Mouse (Mus musculus) small intestine, adult 2 months (tissue): Measurements from ENCODE around the gene Asb2. TPM values are rescaled to one million over a fixed set of nuclear protein-coding genes. Genes with fewer than 3 reads are reported as not detected.

ENCODE experiments used
- H3K27ac ChIP-seq: fragments of 200-500 bp; 2 replicates; pipeline ENCODE4 v1.5.1; 2012; ENCODE audit warnings: low read depth, low read length, control low read depth, inconsistent platforms; ENCODE audit not compliant: insufficient read depth
- H3K27me3 ChIP-seq: fragments of 200-500 bp; 2 replicates; pipeline ENCODE4 v1.6.1; 2012; ENCODE audit warnings: mild to moderate bottlenecking, moderate library complexity, low read length, inconsistent platforms; ENCODE audit not compliant: control insufficient read depth, insufficient read depth
- H3K36me3 ChIP-seq: fragments of 200-500 bp; 2 replicates; pipeline ENCODE4 v1.6.1; 2012; ENCODE audit warnings: mild to moderate bottlenecking, low read length, control low read depth, inconsistent platforms; ENCODE audit not compliant: control insufficient read depth, insufficient read depth
- H3K4me1 ChIP-seq: fragments of 200-500 bp; 2 replicates; pipeline ENCODE4 v1.6.1; 2012; ENCODE audit warnings: low read length, inconsistent platforms, mixed read lengths; ENCODE audit not compliant: control insufficient read depth, insufficient read depth, insufficient read length
- H3K4me3 ChIP-seq: fragments of 200-500 bp; 2 replicates; pipeline ENCODE4 v1.5.1; 2012; ENCODE audit warnings: low read depth, mild to moderate bottlenecking, control low read depth, inconsistent platforms, low read length, moderate library complexity
- CTCF ChIP-seq: fragments of 200-500 bp; IDR thresholded peaks from 2 replicates; pipeline ENCODE4 v1.5.1; 2012; ENCODE audit warnings: low read depth, mild to moderate bottlenecking, control low read depth, inconsistent platforms, low read length, moderate library complexity, mixed read lengths; ENCODE audit not compliant: insufficient replicate concordance, insufficient read length; ENCODE audit errors: extremely low read depth
- POLR2A ChIP-seq: fragments of 200-500 bp; IDR thresholded peaks from 2 replicates; pipeline ENCODE4 v1.6.1; 2012; ENCODE audit warnings: low read depth, mild to moderate bottlenecking, control low read depth, inconsistent platforms, low read length, moderate library complexity
- WGBS: fragments of 180-500 bp; shearing (Covaris S2); methylation state at CpG from one replicate; pipeline ENCODE4 v1.1.7; 2018; 5-methylcytosine and 5-hydroxymethylcytosine counted together
- polyA plus RNA-seq: library from polyadenylated mRNA; depleted of rRNA; stranded (reverse); fragments of >200 nt; gene quantifications from 2 replicates; pipeline ENCODE4 v1.2.3, GENCODE M21; 2012

Gene Asb2
- polyA plus RNA-seq, 1 experiment, result 106 TPM

DNA sequence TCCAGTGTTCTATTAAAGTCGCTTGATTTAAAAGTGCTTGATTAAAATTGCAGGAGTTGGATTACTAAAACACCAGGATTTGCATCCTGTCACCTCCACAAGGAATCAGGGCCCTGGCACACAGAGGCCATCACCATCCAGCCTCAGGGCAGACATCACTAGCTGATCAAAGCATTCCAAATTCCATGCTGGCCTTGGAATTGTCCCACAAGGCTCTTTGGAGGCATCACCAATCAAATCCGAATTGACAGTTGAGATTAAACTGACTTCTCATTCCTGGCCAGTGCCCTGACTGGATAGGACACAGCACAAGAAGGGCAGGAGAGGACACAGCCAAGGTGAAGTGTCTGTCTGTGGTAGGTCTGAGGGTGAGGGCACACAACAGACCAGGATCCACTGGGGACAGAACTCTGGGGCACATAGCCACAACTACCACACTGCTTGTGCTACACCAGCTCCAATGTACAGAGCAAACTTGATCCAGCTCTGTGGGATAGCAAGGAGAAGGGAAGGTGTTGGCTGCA is 45.0 kb downstream of the Asb2 start, which contains the start of gene Fam181a:
TSS of gene Fam181a (plus strand) at position 232 of the 524 bp plus-strand sequence.
- WGBS, result 71% methylated on average over 2 of the region's 2 CpGs
- TF ChIP-seq CTCF (no peak), POLR2A (no peak)
- Histone ChIP-seq H3K27ac (no peak within 1 kb of the TSS), H3K4me3 (no peak within 1 kb of the TSS), H3K27me3 (no peaks in the 10 kb centered on the region), H3K36me3 (no peaks in the 10 kb centered on the region), H3K4me1 (no peaks in the 10 kb centered on the region)

DNA sequence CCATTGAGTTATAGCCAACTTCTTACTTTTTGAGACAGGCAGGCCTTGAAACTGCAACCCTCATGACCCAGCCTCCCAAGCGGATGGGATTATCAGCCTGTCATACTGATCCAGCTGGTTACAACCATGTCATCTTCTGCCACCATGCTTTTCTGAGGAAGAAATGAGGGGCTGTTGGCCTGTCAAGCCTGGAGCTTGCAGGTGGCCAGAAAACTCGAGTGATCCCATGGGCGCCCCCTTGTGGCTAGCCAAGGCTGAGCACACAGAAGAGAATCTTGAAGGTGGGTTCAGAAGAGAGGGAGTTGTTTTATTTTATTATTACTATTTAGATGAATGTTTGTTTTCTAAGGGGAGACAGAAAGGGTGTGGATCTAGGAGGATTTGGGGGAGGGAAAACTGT is 49.1 kb downstream of the Asb2 start:
- Histone ChIP-seq H3K27ac (no peak overlapping the region), H3K4me1 (no peaks in the 10 kb centered on the region), H3K27me3 (no peaks in the 10 kb centered on the region), H3K4me3 (no peak overlapping the region), H3K36me3 (no peaks in the 10 kb centered on the region)
- TF ChIP-seq POLR2A, result no peak
- TF ChIP-seq CTCF, result peak; percentile 64; the same call in 1 of the 2 replicates
- 29% methylated on average over 3 of the region's 3 CpGs for WGBS

DNA sequence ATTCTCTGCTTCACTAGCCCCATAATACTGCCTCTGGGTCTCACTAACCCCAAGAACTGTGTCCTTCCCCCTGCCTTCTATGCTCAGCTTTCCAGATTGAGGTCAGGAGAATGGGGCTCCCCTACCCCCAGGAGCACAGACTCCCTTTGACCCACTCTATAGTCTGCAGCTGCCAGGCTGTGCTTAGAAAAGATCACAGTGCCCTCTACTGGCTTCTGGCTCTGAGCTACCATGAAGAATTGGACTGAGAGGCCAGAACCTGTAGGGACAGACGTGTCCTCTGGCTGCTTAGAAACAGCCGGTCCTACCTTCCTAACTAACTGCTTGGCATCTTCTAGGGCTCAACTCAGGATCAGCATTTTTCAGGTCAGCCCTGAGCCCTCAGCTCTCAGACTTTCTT is 49.6 kb downstream of the Asb2 start:
- H3K27me3 ChIP-seq, result no peaks in the 10 kb centered on the region
- no peak for TF ChIP-seq POLR2A
- WGBS, result 39% methylated on average over 2 of the region's 2 CpGs
- H3K4me3 ChIP-seq, result no peak overlapping the region
- H3K27ac ChIP-seq, result no peak overlapping the region
- H3K4me1 ChIP-seq, result no peaks in the 10 kb centered on the region
- no peaks in the 10 kb centered on the region for H3K36me3 ChIP-seq

DNA sequence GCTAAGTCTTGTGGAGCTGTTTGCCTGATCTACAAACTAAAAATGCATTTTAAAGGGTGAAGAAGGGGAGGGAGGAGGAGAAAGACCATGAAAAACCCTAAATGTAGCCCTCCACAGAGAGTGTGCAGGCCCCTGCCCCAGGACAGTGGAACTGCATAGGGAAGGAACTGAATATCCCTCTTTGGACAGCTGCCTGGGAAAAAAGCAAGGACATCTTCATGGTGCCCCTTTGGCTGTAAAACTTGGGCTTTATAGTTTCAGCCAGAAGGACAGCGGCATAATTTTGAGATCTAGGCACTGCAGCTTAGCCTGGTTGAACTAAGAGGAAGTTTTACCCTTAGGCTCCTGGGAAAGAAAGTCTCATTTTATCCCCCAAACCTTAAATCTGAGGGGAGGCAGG is 52.8 kb downstream of the Asb2 start:
- Histone ChIP-seq H3K36me3 (no peaks in the 10 kb centered on the region), H3K27ac (no peak overlapping the region), H3K4me3 (no peak overlapping the region), H3K4me1 (no peaks in the 10 kb centered on the region), H3K27me3 (no peaks in the 10 kb centered on the region)
- 87% methylated on average over 1 of the region's 1 CpGs for WGBS
- TF ChIP-seq POLR2A (no peak), CTCF (no peak)

DNA sequence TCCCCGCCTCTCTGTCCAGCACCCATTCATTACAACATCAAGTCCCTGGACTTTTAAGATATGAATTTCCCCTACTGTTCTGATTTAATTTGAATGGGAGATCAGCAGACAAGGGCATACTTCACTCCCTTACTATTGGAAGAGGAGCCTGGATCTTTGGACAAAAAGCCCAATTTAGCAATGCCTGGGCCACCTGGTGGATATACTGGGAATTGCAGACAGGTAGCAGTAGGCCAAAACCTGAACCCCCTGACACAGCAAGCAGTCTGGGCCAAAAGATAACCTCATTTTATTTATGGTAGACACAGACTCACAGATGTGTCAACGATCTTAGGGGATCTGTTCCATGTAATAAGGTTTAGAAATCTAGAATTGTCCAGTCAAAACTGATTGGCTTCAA is 54.2 kb downstream of the Asb2 start:
- H3K27ac ChIP-seq, result no peak overlapping the region
- no peaks in the 10 kb centered on the region for H3K4me1 ChIP-seq
- no peaks in the 10 kb centered on the region for H3K36me3 ChIP-seq
- no peaks in the 10 kb centered on the region for H3K27me3 ChIP-seq
- 45% methylated on average over 2 of the region's 2 CpGs for WGBS
- no peak overlapping the region for H3K4me3 ChIP-seq
- TF ChIP-seq POLR2A, result no peak
- peak; percentile 69; the same call in 1 of the 2 replicates for TF ChIP-seq CTCF

- Histone ChIP-seq H3K36me3 (no peaks in the 10 kb centered on the region), H3K27me3 (no peaks in the 10 kb centered on the region), H3K27ac (no peak overlapping the region), H3K4me1 (no peaks in the 10 kb centered on the region), H3K4me3 (no peak overlapping the region)
- 55% methylated on average over 9 of the region's 9 CpGs for WGBS
- TF ChIP-seq CTCF (no peak), POLR2A (no peak)
Observed at GRCm38 (mm10) chr12:103300493-103300892, 55.3 kb downstream of the Asb2 start.

DNA sequence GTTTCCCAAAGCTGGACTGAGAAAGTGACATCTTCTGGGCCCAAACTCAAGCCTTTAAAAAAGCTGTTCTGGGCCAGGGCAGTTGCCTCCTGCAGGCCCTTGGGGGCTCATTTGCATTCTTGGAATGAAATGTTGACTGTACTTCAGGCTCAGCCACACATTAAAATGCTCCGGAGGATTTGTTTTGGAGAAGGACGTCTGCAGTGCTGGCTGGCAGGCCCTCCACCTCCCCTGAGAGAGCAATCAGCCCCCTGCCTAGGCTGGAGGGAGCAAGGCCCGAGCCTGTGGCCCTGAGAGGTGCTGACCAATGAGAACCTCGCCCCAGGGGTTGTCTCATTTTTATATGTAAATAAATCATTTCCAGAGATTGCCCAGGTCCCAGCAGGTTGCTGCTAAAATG is 59.5 kb downstream of the Asb2 start:
- 55% methylated on average over 4 of the region's 4 CpGs for WGBS
- no peaks in the 10 kb centered on the region for H3K4me1 ChIP-seq
- TF ChIP-seq CTCF (no peak), POLR2A (no peak)
- H3K36me3 ChIP-seq, result no peaks in the 10 kb centered on the region
- H3K27me3 ChIP-seq, result no peaks in the 10 kb centered on the region
- H3K4me3 ChIP-seq, result no peak overlapping the region
- no peak overlapping the region for H3K27ac ChIP-seq

DNA sequence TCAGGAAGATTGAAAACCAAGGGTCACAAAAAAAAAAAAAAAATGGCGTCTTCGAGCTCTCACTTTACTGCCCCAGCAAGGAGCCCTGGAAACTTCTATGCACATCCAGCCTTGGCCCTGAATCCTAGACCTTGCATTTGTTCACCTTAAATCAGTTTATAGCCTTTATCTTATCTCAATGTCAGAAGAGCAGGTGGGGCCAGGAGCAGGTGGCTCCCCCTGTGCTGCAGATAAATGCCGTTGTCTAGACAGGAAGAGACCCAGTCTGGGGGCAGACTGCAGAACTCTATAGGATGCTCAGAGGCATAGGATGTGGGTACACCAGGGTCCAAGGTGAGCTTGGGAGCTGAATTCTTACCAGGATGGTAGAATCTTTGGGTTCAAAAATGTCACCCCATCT is 63.4 kb downstream of the Asb2 start:
- no peaks in the 10 kb centered on the region for H3K36me3 ChIP-seq
- no peak overlapping the region for H3K4me3 ChIP-seq
- H3K27ac ChIP-seq, result no peak overlapping the region
- H3K27me3 ChIP-seq, result no peaks in the 10 kb centered on the region
- H3K4me1 ChIP-seq, result no peaks in the 10 kb centered on the region
- TF ChIP-seq CTCF (no peak), POLR2A (no peak)
- WGBS, result 24% methylated on average over 3 of the region's 3 CpGs
